Mouse (Mus musculus) telencephalon, adult 2 months (tissue): Measurements from ENCODE around the gene Pou3f1.

ENCODE experiments used
- DNase-seq: peaks from one replicate; pipeline ENCODE4 v3.0.0-alpha.2; 2011; ENCODE audit warnings: low read depth, low spot score

Pou3f1 gene

DNA sequence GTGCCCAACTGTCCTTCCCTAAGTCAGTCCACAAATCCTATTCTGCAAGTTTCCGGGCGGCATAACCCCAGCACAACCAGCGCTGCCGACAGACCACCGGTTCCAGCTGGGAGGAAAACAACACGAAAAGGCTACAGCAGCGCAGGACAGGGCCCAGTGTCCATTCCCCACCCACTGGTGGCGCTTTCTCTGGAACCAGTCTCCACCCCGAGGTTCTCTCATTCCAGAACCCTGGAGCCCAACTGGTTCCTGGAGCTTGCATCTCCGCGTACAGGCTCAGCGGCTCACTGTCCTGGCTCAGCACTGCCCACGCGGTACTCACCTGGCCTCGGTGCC, at the start of gene Pou3f1:
Gene Pou3f1 (plus strand): TSS at position 290 of the 336 bp plus-strand sequence.
- no peak for DNase-seq

DNA sequence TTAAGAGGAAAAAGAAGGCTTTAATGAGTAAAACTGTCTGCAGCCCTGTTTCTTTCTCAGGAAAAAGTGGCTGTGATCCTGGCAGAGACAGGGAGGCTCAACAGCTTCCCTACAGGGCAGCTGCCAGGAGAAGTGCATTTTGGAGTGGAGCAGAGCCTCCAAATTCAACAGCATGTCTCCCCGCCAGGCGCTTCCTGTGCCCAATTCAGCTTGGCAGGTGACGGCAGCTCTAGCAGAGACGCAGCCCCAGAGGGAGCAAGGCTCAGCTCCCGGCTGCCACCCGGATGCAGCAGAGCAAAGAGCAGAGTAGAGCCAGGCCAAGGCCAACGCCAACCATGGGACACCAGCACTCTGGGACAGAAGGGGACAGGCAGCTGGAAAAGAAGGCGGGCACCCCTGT, 49.4 kb upstream of the Pou3f1 start:
- DNase-seq, result peak; percentile 55

DNA sequence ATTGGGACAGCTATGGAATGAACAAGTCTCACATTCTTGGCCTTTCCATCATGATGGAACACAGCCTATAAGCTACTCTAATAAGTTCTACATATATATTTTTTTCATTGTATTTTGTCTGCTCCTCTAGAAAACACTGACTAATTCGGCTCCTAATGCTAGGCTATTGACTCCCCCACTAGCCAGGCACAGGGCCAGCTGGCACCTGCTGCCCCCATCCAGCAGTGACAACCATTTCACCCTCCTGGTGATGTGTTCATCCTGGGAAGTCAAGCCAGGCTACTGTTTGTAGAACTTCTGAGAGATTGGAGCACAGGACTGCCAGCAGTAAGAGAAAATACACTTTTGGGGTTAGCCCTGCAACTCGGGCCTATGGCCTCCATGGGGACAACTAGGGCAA, 46.5 kb upstream of the Pou3f1 start:
- DNase-seq, result no peak

DNA sequence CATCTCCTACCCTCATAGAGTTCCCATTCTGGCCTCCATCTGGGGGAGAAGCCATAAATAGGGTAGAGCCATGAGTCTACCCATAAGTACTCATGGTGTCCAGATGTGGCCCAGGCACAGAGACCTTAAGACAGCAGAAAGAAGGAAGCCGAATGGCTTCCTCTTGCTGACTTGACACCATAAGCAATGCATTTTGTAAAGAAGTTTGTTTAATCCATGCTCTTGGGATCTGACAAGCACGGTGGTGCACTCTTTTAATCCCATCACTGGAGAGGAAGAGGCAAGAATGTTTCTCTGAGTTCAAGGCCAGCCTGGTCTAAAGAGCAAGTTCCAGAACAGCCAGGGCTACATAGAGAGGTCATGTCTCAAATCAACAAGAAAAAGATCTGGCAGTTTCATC, 45.9 kb upstream of the Pou3f1 start, which contains the start of gene 3100002H09Rik:
Gene 3100002H09Rik (minus strand): TSS at position 101 of the 400 bp plus-strand sequence.
- DNase-seq, result no peak

DNA sequence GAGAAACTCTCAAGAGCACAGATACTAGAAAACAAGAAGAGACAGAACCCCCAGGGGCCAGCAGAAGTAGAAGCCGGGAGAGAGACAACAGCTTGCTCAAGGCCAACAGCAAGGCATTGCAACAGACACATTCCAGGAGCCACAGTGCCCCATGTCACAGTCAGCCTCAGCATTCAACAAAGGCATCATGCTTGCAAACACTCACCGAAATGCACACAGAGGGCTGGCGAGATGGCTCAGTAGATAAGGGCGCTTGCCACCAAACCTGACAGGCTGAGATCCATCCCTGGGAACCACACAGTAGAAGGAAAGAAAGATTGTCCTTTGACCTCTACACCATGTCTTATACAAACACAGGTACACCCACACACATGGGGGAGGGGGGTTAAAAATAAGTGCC, 44.8 kb upstream of the Pou3f1 start:
- no peak for DNase-seq

DNA sequence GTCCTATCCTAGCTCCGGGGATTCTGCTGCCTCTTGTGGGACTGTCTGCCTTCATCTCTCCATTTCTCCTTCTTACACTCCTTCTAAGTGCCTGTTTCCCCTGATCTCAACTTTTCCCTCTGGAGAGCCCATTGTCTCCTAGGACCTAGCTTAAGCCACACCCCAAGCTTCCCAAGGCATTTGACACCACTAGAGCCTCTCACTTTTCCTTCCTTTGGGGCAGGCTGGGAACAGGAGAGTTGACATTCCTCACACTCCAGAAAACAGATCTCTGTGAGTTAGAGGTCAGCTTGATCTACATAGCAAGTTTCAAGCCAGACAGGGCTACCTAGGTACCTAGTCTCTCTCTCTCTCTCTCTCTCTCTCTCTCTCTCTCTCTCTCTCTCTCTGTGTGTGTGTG, 42.4 kb upstream of the Pou3f1 start:
- DNase-seq, result no peak

DNA sequence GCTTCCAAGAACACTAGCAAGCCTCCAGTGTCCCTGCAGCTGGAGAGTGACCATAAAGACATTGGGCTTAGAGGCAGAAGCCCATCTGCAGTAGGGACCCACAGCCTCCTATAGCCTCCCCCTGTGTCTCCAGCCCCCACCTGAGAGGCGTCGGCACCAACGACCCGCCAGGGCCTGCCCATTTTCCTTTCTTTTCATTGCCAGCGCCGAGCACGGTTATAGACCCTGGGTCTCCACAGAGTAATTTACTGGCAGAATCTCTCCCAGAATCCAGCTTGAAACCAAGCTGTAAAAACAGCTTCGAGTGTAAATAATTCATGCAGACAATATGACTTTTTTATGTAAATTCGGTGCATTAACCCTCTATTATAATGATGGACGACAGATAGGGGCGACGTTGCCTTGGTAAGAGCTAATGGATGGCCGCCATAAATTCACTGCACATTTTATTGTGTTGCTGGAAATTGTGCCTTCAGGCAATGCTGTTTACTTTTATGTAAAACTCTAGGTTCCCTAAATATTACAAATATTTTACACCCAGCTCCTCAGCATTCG, 41.1 kb upstream of the Pou3f1 start:
- DNase-seq, result no peak

DNA sequence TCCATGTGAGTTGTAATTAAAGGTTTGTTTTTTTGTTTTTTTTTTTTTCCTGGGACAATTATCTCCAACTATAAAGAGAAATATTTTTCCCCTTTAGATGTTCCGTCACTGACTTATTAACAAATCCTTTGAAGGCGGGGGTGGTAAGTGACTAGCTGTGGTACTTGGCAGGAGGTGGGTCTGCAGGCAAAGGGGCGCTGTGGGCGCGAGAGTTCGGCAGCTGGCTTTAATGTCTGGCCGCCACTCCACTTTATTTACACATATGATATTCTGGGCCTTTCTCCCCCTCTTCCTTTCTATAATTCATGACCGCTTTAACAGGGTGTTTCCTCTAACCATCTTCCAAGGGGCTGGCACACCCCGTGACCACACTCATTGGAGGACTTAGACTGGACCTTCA, 40.6 kb upstream of the Pou3f1 start:
- DNase-seq, result no peak

DNA sequence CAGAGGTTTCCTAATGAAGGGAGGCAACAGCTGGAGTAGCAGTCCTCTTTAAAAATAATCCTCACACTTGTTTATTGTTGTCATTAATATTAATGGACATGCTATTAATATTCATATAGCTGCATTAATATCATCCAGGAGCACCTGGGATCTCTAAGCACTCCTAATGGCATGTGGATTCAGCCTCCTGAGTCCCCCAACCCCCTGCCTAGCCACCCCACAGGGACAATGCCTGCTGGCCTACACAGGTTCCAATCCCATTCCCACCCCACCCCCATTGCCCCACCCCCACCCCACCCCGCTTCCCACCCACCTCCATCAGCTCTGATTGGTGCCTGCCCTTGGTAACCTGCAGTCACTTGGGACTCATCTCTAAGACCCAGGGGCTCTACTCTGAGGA, 40.0 kb upstream of the Pou3f1 start:
- no peak for DNase-seq

DNA sequence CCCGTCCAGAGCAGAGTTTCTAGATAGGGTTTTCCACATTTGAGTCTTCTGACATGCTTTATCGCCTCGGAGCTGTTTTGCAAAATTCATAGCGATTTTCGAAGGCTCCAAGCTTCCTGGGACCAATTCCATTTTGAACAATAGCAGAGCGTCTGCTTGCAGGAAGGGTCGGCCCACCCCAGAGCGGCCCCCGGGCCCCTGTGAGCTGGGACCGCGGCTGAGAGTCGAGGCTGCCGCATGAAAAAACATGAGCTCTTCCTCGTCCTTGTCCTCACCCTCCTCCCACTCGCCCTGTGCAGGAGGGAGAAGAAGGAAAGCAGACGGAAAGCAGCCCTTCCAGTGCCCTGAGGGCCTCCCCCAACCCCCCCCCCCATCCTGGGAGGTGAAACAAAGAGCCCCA, 38.0 kb upstream of the Pou3f1 start:
- no peak for DNase-seq

DNA sequence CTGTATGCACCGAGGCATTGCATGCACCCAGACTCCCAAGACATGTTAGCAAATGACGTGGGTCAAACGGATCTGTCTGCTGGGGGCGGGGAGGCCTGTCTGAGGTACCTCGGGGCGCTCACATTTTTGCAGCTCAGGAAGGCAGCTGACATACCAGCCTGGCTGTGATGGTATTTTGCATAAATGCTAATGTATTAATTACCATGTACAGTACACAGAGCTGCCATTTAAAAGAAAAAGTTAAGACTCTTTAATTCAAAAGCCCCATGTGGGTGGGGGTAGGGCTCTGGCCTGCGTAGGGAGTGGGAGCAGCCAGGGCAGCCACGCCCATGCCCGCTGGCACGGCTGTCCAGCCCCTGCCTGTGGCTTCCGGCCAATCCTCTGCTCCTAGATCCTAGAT, 35.2 kb upstream of the Pou3f1 start:
- no peak for DNase-seq

DNA sequence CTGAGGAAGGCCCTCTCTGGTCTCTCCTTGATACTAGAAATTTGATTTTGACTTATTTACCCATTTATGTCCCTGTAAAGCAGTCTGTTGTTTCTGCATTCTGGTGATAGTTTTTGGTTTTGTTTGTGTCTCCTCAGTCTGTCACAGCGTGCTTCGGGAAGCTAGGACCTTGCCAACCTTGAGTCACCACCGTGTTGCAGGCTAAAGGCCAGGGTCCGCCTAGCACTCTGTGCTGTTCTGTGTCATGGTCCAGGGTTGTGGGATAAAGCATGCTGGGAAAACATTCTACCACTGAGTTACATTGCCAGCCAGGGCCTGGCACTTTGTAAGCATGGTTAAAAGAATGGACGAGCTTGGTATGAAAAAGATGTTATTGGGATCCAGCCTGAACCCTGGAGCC, 34.0 kb upstream of the Pou3f1 start:
- no peak for DNase-seq

DNA sequence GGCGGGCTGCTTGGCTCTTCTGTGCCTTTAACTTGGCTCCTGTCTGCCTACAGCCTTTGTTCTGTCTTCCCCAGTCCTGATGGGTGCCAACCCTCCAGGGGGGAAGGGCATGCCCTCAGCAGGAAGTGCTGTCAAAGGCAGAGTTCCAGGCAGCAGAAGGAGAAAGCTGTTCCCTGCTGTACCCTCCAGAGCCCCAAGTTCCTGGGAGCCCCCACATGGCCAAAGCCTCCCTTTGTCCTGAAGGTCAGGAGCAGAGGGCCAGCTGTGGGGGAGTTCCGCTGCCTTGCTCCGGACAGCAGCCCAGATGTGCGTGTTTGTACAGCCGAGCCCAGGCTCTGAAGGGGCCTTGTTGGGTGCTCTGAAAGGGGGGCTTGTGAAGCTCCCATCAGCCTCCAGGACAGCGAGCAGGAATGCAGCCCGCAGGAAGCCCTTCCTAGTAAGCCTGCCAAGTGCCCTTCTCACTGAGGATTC, 32.5 kb upstream of the Pou3f1 start:
- DNase-seq, result peak; percentile 32

DNA sequence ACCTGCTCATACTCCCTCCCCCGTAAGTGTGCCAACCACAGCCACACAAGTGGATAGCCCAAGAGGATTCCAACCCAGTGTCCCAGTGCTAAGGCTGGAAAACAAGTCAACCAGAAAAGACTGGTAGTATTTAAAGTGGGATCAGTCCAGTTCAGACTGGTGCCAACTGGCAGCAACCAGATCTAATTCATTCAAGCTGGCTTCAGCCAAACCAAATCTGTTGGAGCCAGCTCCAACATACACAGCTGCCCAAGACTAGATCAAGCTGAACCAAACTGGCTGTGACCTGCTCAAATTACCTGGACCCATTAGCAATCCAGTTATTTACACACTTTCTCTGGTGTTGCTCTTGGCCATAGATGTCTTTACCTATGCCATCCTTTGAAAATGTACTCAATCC, 29.8 kb upstream of the Pou3f1 start:
- no peak for DNase-seq

DNA sequence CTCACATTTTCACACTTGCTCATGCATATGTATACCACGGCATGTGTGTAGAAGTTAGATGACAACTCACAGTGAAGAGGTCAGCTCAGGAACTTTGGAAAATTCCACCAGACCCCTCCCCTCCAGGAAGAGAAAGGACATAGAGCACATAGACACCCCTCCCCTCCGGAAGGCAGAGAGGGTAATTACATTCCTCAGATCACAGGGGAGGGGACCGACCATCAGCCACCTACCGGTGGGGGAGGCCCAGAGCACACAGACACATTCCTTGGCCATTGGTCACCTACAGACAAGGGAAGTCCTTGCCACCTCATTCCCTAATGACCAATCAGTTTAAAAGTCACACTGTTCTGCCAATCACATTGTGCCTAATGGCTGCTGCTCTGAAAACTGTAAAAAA, 25.2 kb upstream of the Pou3f1 start:
- no peak for DNase-seq

DNA sequence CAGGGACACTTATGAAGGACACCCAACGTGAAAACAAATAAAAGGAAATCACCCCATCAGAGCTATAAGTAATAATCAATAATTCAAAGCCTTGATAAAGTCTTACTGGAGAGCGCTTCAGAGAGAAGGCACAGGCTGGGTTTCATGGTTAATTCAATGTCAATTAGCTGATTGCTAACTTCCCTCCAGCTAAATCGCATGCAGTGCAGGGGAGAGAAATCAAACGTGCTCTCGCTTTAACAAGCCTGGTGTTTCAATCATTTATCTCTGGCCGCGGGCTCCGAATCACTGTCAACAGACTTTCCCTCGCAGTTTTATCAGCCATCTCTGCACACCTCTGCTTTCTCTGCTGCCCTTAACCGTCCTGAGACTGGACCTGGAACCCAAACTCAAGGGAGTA, 23.8 kb upstream of the Pou3f1 start:
- DNase-seq, result no peak

DNA sequence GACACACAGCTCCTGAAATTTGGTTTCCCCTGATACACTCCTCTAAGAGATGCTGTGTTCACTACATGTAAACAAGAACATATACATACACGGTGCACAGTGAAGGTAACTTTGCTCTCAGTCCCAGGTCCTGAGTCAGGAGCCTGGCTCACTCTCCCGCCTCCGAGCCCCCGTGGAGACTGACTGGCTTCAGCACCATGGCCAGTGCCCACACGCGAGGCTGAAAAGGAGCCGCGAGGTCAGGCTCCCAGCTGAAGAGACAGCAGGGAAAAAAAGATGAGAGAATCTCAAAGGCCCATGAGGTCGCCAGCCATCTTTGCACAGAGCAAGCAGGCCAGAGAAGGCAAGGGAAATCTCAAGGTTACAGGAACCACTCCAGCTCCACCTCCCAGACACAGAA, 23.3 kb upstream of the Pou3f1 start:
- DNase-seq, result no peak

DNA sequence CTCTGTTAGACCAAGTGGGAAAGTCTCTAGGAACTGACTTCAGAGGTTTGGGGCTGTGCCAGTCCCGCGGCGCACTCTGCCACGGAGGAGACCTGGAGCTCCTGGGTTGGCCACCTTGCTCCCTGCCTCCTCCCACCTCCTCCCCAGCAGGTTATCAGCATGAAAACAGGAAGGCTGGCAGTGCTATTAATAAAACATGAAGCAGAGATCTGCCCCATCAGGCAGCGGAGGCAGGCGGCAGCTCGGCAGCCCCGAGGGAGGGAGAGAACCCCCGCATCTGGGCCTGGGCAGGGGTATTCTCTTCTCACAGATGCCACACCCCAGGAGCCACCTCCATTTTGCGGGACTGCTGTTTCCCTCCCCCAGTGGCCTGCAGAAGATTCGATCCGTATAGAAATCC, 16.9 kb upstream of the Pou3f1 start:
- DNase-seq, result no peak

DNA sequence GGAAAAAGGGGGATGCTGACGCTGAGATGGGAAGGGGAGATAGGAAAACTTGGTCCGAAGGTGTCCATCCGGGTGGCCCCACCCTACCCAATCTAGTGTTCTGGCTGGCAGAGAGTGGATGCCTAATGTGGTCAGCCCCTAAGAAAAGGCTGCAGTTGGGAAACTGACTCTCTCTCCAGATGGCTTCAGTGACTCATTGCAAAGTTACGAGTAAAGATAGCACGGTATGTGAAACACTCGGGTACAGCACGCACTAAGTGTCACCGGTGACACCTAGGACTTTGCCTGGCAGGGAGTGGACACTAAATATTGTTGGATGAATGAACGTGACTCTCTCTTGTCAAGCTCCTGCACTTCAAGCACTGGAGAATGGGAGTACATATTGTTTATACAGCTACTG, 12.7 kb upstream of the Pou3f1 start:
- DNase-seq, result no peak

DNA sequence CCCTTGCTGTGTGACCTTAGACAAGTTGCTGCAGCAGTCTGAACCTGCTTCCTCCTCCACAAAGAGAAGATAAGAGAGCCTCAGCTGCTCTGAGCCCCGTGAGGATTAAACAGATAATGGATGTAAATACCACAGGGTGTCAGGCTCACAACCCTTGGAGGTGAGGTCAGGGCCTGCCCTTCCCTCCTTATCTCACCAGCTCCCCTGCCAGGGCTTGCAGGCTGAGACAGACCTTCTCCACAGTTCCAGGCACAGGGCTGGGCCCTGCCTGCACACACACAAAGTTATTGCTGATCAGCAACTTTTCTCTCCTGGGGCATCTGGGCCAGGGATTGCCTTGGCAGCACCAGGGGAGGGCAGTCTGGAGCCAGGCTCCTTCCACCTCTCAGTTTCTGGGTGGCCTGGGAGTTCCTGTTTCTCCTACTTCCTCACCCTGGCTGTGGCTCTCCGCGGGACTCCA, 11.6 kb upstream of the Pou3f1 start:
- DNase-seq, result no peak

DNA sequence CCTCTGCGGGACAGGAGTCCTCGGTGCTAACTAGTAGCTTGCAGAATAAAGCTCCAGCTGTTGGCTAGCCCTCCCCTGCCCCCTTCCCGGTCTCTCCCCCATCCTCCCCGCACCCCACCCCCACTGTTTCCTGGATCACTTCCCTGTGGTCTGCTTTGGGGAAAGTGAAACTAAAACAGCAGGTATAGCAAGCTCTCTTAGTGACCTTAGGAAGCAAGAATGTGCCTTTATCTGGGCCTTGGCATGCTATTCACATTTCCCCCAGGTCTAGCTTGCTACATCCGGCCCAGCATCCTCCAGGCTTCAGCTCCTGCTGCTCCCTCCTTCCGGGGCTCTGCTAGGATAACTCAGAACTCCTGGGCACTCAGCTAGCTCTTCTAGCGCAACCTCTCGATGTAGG, 10.0 kb upstream of the Pou3f1 start:
- no peak for DNase-seq

DNA sequence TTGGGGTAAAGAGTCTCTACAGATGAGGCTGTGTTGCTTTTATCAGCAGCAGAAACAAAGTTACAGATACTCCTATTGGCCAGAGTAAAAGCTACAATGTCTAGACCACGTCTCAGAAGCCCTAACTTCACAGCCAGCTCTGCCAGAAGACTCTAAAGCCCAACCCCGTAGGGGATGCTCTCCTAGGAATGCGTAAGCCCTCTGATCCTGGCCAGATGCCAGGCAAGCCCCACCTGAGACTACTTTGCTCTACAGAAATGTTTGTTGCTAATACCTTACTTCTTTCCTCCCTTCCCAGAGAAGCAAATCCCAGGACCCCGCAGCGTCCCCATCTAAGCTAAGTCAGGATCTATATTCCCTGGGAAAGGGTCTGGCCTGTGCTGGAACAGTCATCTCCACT, 8.7 kb upstream of the Pou3f1 start:
- no peak for DNase-seq

DNA sequence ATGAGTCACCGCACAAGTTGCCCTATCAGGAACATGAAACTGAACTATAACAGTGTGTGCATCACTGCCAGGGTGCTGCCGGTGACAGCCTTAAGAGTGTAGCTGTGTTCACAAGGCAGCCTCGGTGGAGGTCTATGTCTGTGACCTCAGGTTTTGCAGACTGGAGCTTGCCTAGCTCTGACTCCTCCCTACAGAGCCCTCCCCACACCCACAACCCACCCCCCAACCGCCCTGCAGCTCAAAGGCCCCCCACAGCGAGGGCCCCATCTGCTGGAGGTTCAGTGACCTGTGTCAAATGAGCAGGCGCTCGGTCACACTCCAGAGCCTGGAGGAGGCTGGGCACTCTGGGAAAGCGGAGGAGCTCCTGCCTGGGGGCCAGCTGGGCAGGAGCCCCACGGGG, 3.7 kb upstream of the Pou3f1 start:
- DNase-seq, result no peak
